Mouse (Mus musculus) frontal cortex, adult (tissue): ENCODE results near the gene Lhb.
A peak's percentile ranks its signal among the peaks of the same experiment; 100 is the strongest.
"Not testable (repeated sequence)": the region's sequence is repeated elsewhere in the genome, so short reads cannot be mapped to it uniquely, and the experiment has no call there.

Experiments
- ATAC-seq: cut with Nextera tagmentation; 2 replicates; pipeline ENCODE4 v1.9.2; 2017; ENCODE audit warnings: mild to moderate bottlenecking, moderate library complexity, mixed read lengths; ENCODE audit not compliant: low TSS enrichment

Gene Lhb

GRCm38 (mm10) chr7:45455932-45456696 lies 35.5 kb downstream of the Lhb start:
- ATAC-seq, result no peak

DNA sequence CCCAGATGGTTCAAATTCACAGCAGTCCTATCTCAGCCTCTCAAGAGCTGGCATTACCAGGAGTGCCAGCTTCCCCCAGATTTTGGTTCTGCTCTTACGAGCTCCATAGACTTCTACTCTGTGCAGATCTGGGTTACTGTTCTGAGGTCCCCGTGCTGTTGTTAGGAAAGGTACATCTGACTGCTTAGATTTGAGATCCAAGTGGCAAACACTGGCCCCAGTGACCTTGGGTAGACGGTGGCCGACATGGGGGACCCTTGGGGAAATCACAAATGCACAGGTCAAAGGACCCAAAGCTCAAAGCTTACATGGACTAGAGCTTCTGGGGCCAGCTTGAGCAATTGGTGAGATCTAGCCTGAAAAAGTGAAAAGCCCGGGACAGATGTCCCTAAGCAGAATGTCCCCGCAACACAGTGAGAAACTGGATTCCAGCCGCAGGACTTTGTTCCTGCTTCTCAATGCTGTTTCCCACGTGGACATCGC lies 36.1 kb downstream of the Lhb start:
- ATAC-seq, result no peak

GRCm38 (mm10) chr7:45457204-45458060 lies 36.8 kb downstream of the Lhb start:
- ATAC-seq, result no peak

DNA sequence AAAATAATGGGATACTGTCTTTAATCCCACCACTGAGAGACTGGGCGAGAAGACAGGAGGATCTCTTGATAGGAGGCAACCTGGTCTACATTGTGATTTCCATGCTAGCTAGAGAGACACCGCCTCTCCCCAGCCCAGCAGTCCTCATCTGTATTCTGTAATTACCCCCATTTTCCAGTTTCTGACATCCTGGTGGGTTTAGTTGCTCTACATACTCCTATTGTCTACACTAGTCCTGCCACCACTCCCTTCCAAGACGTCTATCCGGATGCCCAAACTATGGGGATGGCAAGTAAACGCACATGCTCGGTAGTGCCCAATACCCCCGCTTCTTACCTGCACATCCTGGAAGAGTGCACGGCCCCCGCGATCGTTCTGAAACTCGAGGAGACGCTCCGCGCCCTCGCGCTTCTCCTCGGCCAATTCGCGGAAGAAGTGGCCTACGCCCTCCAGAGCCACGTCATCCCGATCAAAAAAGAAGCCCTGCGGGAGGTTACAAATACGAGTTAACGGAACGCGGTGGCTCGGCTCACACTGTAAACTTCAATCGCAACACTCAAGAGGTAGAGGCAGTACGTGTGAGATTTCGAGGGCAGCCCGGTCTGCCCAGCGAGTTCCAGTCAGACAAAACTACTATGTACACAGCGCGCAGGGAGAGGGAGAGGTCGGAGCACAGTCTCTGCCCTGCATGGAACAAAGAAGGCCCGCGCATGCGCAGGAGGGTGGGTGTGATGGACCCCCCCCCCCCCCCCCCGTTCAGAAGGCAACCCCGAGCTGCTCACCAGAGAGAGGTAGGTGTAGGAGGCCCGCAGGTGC lies 38.3 kb downstream of the Lhb start:
- ATAC-seq, result peak; percentile 43

DNA sequence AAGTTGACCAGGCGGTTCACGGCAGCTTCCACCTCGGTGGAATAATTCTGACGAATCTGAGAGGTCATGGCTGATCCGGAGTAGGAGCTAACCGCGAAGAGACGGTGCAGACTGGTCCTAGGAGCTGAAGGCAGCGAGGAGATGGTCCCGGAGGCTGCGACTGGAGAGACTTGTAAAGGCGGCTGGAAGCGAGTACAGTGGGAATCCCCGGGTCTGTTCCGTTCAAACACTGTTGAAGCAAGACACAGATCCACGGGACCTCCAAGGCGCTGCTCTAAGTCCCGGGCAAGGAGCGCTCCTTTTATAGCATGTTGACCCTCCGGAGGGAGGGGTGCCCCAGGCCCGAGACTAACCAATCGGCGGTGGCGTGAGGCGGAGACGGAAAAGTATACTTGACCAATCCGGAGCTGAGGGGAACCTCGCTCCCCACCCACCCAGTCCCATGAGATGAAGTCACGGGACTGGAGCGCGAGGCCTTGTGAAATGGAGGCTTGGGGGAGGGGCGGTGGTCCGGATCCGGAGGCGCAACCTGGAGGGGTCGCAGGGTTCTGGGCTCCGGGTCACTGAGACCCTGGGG lies 39.0 kb downstream of the Lhb start, which contains the start of gene Ftl1:
Gene Ftl1, minus strand, starts transcription at position 321 of the 577 bp plus-strand sequence.
- peak; percentile 88 for ATAC-seq

DNA sequence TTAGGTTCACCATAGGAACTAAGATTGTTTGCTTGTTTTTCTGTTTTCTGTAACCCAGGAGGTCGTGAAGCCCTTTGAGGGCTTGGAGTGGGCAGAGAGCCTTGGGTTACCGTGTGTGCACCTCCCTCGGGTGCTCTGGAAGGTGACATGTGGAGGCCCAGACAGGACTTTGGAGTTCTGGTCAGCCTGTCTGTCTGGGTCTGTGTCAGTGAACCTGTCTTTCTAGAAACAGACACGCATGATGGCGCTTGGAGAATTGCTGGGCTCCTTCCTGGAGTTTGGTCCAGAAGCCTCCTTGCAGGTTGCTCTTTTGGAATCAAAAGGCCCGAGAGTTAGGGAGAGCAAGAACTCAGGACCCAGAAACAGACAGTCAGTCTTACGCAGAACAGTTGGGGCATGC lies 39.8 kb downstream of the Lhb start:
- no peak for ATAC-seq

DNA sequence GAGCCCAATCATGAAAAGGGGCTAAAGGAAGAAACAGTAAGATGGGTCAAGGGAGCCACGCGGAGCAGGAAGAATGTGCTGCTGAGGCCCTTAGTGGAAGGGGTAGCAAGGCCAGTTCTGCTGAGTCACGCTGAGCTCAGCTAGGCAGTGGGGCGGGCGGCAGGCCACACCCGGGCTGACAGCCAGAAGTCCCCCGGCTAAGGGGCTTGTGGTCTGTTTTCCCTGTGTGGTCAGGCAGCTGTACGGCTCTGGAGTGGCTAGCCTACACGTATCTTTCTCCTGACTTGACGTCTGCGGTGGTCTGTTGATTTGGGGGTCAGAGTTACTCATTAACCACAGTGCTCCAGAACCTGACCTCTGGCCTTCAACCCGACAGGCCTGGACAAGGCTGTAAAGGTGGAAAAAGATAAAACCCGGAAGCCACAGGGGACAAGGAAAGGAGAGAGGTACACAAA lies 40.3 kb downstream of the Lhb start:
- ATAC-seq, result no peak

DNA sequence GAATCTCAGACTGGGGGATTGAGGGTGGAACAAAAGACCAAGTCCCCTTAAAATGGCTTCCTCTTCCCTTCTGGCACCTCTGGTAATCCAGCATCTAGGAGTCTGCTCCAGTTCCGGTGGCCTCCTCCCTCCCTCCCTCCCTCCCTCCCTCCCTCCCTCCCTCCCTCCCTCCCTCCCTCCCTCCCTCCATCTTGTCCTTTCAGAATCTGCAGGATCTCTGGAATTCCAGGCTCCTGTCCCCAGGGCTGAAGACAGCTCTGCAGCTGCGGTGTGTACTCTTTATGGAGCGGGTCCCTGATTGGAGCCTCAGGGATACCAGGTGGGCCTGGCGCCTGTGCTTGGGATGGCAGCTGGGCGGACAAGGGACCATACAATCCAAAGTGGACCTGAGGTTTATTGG lies 40.7 kb downstream of the Lhb start:
- no peak for ATAC-seq

- no peak for ATAC-seq
Observed at GRCm38 (mm10) chr7:45461781-45462180, 41.2 kb downstream of the Lhb start.

GRCm38 (mm10) chr7:45462325-45462724 lies 41.7 kb downstream of the Lhb start:
- ATAC-seq, result no peak

DNA sequence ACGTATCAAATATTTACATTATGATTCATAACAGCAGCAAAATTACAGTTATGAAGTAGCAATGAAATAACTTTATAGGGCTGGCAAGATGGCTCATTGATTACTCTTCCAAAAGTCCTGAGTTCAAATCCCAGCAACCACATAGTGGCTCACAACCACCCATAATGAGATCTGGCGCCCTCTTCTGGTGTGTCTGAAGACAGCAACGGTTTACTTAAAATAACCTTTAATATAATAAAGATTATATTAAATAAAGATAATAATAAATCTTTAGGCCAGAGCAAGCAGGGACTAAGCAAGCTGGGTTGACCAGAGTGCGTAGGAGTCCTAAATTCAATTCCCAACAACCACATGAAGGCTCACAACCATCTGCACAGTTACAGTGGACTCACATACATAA lies 42.2 kb downstream of the Lhb start:
- ATAC-seq, result not testable (repeated sequence)

- no peak for ATAC-seq
Observed at GRCm38 (mm10) chr7:45463987-45464778, 43.6 kb downstream of the Lhb start.

- ATAC-seq, result no peak
Observed at GRCm38 (mm10) chr7:45465112-45465511, 44.5 kb downstream of the Lhb start.

DNA sequence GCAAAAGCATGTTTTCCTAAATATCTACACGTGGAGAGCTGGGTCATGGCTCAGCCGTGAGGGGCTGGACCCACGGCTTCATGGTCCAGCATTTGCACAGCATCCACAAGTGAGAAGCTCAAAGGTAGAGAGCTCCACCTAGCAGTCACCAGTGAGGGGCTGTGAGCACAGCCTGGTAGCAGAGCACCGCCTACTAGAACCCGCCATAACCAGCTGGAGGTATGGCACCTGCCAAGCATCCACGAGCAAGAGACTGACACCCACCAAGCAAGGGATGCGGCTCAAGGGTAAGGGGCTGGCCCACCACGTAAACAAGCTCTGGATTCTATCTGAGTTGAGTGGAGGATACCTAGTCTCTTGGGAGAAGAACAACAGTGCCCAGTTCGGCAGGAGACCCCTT lies 44.9 kb downstream of the Lhb start:
- no peak for ATAC-seq

GRCm38 (mm10) chr7:45466283-45467089 lies 45.9 kb downstream of the Lhb start, which contains the start of gene Bax:
Gene Bax (minus strand): TSS chr7:45466898.
- peak; percentile 35 for ATAC-seq

- ATAC-seq, result no peak
Observed at GRCm38 (mm10) chr7:45467090-45467670, 46.6 kb downstream of the Lhb start.

- peak; percentile 38; the same call in 1 of the 2 replicates for ATAC-seq
Observed at GRCm38 (mm10) chr7:45470869-45471268, 50.2 kb downstream of the Lhb start.
